Mouse (Mus musculus) midbrain, embryonic 13.5 days (tissue): Measurements from ENCODE around the gene Rem1. TPM values are rescaled to one million over a fixed set of nuclear protein-coding genes. Genes with fewer than 3 reads are reported as not detected.

ENCODE experiments used
- ATAC-seq: fragments of 200-750 bp; cut with Nextera tagmentation; 2 replicates; pipeline ENCODE4 v1.8.0; 2017; ENCODE audit warnings: mild to moderate bottlenecking, moderate TSS enrichment, moderate library complexity
- H3K27ac ChIP-seq: fragments of 300-500 bp; sonication (generic); 2 replicates; pipeline ENCODE4 v1.5.1; 2015; ENCODE audit warnings: inconsistent platforms, mild to moderate bottlenecking, moderate library complexity
- H3K27me3 ChIP-seq: fragments of 300-500 bp; sonication (generic); 2 replicates; pipeline ENCODE4 v1.6.1; 2015; ENCODE audit warnings: mild to moderate bottlenecking, inconsistent platforms
- H3K36me3 ChIP-seq: fragments of 300-500 bp; sonication (generic); 2 replicates; pipeline ENCODE4 v1.6.1; 2015; ENCODE audit warnings: mild to moderate bottlenecking, inconsistent platforms
- H3K4me1 ChIP-seq: fragments of 300-500 bp; sonication (generic); replicated peaks from 2 replicates; pipeline ENCODE4 v1.6.1; 2015; ENCODE audit warnings: inconsistent platforms
- H3K4me2 ChIP-seq: fragments of 300-500 bp; sonication (generic); replicated peaks from 2 replicates; pipeline ENCODE4 v1.6.1; 2015; ENCODE audit warnings: moderate library complexity, mild to moderate bottlenecking, inconsistent platforms
- H3K4me3 ChIP-seq: fragments of 300-500 bp; sonication (generic); replicated peaks from 2 replicates; pipeline ENCODE4 v1.5.1; 2015; ENCODE audit warnings: mild to moderate bottlenecking, inconsistent platforms
- H3K9ac ChIP-seq: fragments of 300-500 bp; sonication (generic); replicated peaks from 2 replicates; pipeline ENCODE4 v1.6.1; 2015; ENCODE audit warnings: mild to moderate bottlenecking, inconsistent platforms
- H3K9me3 ChIP-seq: fragments of 300-500 bp; sonication (generic); 2 replicates; pipeline ENCODE4 v1.6.1; 2016; ENCODE audit warnings: mild to moderate bottlenecking, inconsistent platforms
- WGBS: fragments of 180-500 bp; shearing (Covaris S2); methylation state at CpG from one replicate; pipeline ENCODE4 v1.1.7; 2015; 5-methylcytosine and 5-hydroxymethylcytosine counted together
- polyA plus RNA-seq: library from polyadenylated mRNA; unstranded; fragments of >200 nt; fragmentation: Nextera tagmentation; extraction: Ambion mirVana; gene quantifications from 2 replicates; pipeline ENCODE4 v1.2.1, GENCODE M21; 2015

Gene Rem1
- polyA plus RNA-seq, 1 experiment from 2014 or later, result 0.15 TPM

DNA sequence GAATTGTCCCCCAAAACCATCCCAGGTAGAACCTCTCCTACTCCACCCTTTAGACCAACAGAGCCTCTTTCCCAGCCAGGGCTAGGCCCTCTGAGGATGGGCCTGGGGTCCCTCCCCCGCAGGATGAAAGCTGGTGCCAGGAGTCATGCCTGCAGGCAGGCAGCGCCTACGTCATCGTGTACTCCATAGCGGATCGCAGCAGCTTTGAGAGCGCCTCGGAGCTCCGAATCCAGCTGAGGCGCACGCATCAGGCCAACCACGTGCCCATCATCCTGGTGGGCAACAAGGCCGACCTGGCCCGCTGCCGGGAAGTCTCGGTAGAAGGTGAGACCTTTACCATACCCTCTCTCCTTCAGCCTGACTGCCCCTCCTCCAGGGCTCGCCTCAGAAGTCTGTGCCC, 6.6 kb downstream of the Rem1 start:
- H3K4me2 ChIP-seq, result peak overlapping the region; percentile 19
- H3K36me3 ChIP-seq, result no peaks in the 10 kb centered on the region
- no peak for ATAC-seq
- WGBS, result 43% methylated on average over 17 of the region's 17 CpGs
- no peaks in the 10 kb centered on the region for H3K9me3 ChIP-seq
- H3K4me3 ChIP-seq, result no peak overlapping the region
- H3K27ac ChIP-seq, result no peak overlapping the region
- H3K9ac ChIP-seq, result no peak overlapping the region; the same call in 1 of the 2 replicates
- H3K4me1 ChIP-seq, result peaks cover 5% of the 10 kb centered on the region
- H3K27me3 ChIP-seq, result peaks cover 15% of the 10 kb centered on the region

DNA sequence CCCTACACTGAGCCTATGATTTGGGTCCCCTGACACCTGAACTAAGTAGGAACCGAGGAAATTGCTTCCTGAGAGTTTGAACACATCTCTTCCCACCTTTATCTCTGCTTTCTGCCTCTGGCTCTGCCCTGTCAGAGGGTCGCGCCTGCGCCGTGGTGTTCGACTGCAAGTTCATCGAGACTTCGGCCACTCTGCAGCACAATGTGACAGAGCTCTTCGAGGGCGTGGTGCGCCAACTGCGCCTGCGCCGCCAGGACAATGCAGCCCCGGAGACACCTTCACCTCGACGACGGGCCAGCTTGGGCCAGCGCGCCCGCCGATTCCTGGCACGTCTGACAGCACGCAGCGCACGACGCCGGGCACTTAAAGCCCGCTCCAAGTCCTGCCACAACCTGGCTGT, 7.6 kb downstream of the Rem1 start:
- Histone ChIP-seq H3K27ac (no peak overlapping the region), H3K9me3 (no peaks in the 10 kb centered on the region), H3K27me3 (0 out of 2 replicates have a peak, but pooled peaks cover 6% of the 10 kb centered on the region), H3K4me3 (no peak overlapping the region), H3K36me3 (no peaks in the 10 kb centered on the region), H3K9ac (no peak overlapping the region), H3K4me1 (peaks cover 9% of the 10 kb centered on the region), H3K4me2 (no peak overlapping the region)
- no peak for ATAC-seq
- WGBS, result 76% methylated on average over 29 of the region's 29 CpGs

DNA sequence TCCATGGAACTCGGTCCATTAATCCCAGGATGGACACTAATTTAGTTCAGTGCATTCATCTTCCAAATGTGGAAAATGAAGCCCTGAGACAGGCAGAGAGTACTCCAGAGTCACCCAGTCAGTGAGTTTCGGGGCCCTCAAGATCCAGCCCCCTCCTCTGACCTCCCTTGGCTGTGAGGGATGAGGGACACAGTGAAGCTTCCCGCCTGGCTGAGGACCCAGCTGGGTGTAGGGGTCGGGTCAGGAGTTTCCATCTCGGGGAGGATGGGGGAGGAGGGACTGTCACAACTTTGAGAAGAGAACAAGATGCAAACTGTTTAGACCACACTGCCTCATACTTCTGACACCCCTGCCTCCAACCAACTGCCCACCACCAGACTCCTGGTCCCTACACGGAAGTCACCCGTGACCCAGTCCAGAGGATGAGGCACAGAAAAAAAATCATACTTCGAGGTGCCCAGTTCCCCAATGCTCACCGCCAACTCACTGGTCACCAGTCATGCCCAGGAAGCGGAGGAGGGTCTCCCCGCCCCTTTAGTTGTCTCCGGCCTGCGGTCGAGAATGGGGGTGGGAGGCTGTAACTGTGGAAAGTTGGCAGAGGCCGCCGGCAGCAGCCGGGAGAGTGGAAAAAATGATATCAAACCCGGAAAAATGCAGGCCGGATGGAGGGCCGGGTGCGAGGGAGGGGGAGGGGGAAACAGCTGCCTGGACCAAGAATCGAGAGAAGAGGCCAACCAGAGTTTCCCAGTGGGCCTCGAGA, 9.7 kb downstream of the Rem1 start:
- H3K4me3 ChIP-seq, result no peak overlapping the region
- H3K27ac ChIP-seq, result no peak overlapping the region
- peaks cover 18% of the 10 kb centered on the region for H3K4me1 ChIP-seq
- no peaks in the 10 kb centered on the region for H3K36me3 ChIP-seq
- no peaks in the 10 kb centered on the region for H3K9me3 ChIP-seq
- WGBS, result 76% methylated on average over 23 of the region's 23 CpGs
- no peak overlapping the region for H3K4me2 ChIP-seq
- no peak overlapping the region for H3K9ac ChIP-seq
- ATAC-seq, result no peak
- no peaks in the 10 kb centered on the region for H3K27me3 ChIP-seq

GRCm38 (mm10) chr2:152637006-152637322, 10.2 kb downstream of the Rem1 start:
- Histone ChIP-seq H3K27me3 (no peaks in the 10 kb centered on the region), H3K9ac (no peak overlapping the region), H3K36me3 (no peaks in the 10 kb centered on the region), H3K9me3 (no peaks in the 10 kb centered on the region), H3K27ac (no peak overlapping the region), H3K4me1 (peaks cover 18% of the 10 kb centered on the region), H3K4me3 (no peak overlapping the region), H3K4me2 (no peak overlapping the region)
- ATAC-seq, result no peak
- 87% methylated on average over 6 of the region's 6 CpGs for WGBS

DNA sequence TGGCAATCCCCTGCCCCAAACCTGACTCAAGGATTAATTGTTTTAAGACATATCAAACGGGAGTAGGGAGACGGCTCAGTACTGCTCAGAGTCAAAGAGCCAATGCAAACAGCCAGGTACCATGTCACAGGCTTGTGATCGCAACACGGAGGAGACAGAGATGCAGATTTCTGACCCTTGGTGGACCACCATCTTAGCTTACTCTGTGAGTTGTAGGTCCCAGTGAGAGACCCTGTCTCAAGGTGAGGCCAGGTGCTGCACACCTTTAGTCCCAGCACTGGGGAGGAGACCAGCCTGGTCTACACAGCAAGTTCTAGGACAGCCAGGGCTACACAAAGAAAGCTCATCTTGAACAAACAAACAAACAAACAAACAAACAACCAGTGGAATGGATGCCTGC, 10.6 kb downstream of the Rem1 start:
- no peaks in the 10 kb centered on the region for H3K36me3 ChIP-seq
- no peak for ATAC-seq
- H3K27me3 ChIP-seq, result no peaks in the 10 kb centered on the region
- 90% methylated on average over 4 of the region's 4 CpGs for WGBS
- H3K4me3 ChIP-seq, result no peak overlapping the region
- no peaks in the 10 kb centered on the region for H3K9me3 ChIP-seq
- peaks cover 18% of the 10 kb centered on the region for H3K4me1 ChIP-seq
- H3K4me2 ChIP-seq, result no peak overlapping the region
- no peak overlapping the region for H3K9ac ChIP-seq
- H3K27ac ChIP-seq, result no peak overlapping the region

GRCm38 (mm10) chr2:152638865-152639264, 12.1 kb downstream of the Rem1 start:
- Histone ChIP-seq H3K27ac (no peak overlapping the region), H3K36me3 (no peaks in the 10 kb centered on the region), H3K27me3 (no peaks in the 10 kb centered on the region), H3K9me3 (no peaks in the 10 kb centered on the region), H3K4me2 (no peak overlapping the region), H3K9ac (no peak overlapping the region), H3K4me3 (no peak overlapping the region), H3K4me1 (peaks cover 14% of the 10 kb centered on the region)
- ATAC-seq, result no peak
- WGBS, result 61% methylated on average over 6 of the region's 6 CpGs

DNA sequence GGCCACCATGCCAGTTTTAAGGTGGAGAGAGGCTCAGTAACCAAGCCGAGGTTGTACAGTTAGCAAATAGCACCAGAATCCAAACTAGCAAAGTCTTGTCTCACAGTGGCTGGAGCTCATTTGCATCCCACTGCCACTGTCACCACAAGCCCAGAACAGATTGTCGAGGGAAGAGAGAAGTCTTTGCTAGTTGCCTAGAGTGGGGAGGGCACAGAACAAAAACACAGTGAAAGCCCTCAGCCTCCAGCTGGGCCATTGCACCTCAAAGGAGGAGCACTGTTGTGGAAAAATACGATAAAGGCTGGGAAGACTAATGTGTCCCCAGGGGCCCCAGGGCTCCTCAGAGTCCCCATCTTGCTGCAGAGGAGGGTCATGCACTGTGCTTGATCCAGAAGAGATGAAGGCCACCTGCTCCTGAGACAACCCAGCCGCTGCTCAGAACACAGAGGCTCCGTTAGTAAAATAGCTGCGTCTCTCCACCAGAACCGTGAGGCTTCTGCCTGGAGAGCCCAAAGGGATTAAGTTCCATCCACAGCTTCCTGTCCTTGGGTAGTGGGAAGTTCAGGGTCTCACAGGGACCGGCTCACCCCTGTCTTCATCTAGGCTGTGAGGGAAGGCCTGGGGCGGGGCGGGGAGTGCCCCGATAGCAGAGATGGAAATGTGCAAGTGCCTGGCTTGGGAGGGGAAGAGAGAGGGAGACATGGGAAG, 12.8 kb downstream of the Rem1 start:
- Histone ChIP-seq H3K9ac (no peak overlapping the region), H3K27me3 (no peaks in the 10 kb centered on the region), H3K4me1 (peaks cover 14% of the 10 kb centered on the region), H3K4me3 (no peak overlapping the region), H3K9me3 (no peaks in the 10 kb centered on the region), H3K4me2 (no peak overlapping the region), H3K27ac (peak overlapping the region; percentile 56), H3K36me3 (no peaks in the 10 kb centered on the region)
- ATAC-seq, result no peak
- WGBS, result 16% methylated on average over 11 of the region's 11 CpGs

DNA sequence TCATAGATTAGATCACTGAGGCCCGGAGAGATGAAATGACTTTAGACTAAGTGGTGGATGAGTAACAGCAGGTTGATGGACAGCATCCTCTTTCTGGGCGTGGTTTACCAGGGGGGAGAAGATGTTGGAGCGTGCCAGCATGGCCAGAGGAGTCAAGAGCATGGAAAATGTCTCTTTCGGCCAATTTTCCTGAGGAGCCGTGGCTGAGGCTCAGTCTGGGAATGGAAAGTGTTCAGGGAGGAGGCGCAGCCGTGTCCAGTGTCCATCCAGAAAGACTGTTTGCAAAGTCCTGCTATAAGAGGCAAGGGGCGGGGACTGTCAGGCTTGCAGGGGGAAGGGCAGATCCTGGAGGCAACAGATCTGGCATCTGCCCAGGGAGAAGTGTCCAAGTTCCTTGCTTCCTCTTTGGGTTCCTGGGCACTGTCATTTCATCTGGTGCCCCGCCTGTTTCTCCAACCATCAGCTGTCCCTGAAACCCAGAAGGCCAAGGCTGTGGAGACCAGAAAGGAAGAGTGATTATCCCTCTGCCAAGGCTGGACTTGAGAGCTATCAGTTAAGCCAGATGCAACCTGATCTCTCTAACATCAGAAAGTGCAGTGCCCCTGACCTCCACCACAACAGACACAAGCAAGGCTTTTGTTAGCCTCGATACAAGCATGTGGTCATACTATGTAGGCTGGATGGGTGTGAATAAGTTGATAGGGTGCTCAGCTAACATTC, 26.3 kb downstream of the Rem1 start:
- 77% methylated on average over 10 of the region's 10 CpGs for WGBS
- Histone ChIP-seq H3K27me3 (no peaks in the 10 kb centered on the region), H3K4me1 (peaks cover 28% of the 10 kb centered on the region), H3K4me2 (no peak overlapping the region), H3K9me3 (no peaks in the 10 kb centered on the region), H3K9ac (no peak overlapping the region), H3K36me3 (no peaks in the 10 kb centered on the region), H3K4me3 (no peak overlapping the region), H3K27ac (0 out of 2 replicates have a peak overlapping the region, but pooled peaks have one; percentile 88)
- ATAC-seq, result no peak

- Histone ChIP-seq H3K27ac (peak overlapping the region; percentile 88), H3K9me3 (no peaks in the 10 kb centered on the region), H3K36me3 (no peaks in the 10 kb centered on the region), H3K4me3 (no peak overlapping the region), H3K27me3 (no peaks in the 10 kb centered on the region), H3K4me2 (peak overlapping the region; percentile 45), H3K9ac (0 out of 2 replicates have a peak overlapping the region, but pooled peaks have one; percentile 5), H3K4me1 (peaks cover 28% of the 10 kb centered on the region)
- 31% methylated on average over 14 of the region's 14 CpGs for WGBS
- ATAC-seq, result peak; percentile 94
Observed at GRCm38 (mm10) chr2:152653874-152654715, 27.3 kb downstream of the Rem1 start.

DNA sequence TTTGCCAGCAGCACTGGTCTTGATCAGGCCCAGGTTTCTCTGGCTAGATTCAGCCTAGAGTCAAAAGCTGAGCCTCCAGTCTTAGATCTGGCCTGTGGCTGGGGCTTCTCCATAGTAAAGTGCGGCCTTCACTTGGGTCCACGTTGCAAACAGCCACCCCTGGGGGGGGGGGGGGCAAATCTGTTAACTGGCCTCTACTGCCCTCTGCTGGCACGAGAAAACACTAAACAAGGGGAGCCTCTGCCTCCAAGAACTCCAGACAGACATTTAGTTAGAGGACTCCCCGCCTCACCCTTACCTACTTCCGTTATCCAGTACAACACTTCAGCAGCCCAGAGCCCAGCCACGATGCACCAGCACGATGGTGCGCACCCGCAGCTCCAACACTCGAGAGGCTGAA, 30.6 kb downstream of the Rem1 start:
- H3K27me3 ChIP-seq, result no peaks in the 10 kb centered on the region
- 64% methylated on average over 10 of the region's 10 CpGs for WGBS
- H3K9ac ChIP-seq, result no peak overlapping the region
- no peak overlapping the region for H3K4me3 ChIP-seq
- H3K9me3 ChIP-seq, result no peaks in the 10 kb centered on the region
- H3K4me2 ChIP-seq, result no peak overlapping the region
- no peak overlapping the region for H3K27ac ChIP-seq
- ATAC-seq, result no peak
- no peaks in the 10 kb centered on the region for H3K36me3 ChIP-seq
- H3K4me1 ChIP-seq, result peaks cover 28% of the 10 kb centered on the region

DNA sequence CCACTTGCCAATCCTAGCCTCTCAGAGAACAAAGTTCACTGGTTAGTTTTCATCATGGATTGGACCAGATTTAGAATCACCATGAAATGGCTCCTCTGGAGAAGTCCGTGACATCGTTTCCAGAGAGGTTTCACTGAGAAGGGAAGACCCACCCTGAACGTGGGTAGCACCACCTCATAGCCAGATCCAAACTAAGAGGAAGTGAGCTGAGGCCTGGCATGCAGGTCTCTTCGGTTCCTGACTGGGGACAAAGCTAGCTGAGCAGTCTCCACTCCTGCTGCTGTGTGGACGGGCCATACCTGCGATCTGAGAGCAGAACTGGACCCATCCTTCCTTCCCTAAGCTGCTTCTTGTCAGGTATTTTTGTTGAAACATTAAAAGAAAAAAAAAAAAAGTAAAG, 34.4 kb downstream of the Rem1 start:
- WGBS, result 84% methylated on average over 6 of the region's 6 CpGs

More for the DNA sequence above, 34.4 kb downstream of the Rem1 start:
- no peak overlapping the region for H3K27ac ChIP-seq
- H3K36me3 ChIP-seq, result no peaks in the 10 kb centered on the region
- no peaks in the 10 kb centered on the region for H3K9me3 ChIP-seq
- H3K4me1 ChIP-seq, result no peaks in the 10 kb centered on the region
- H3K4me2 ChIP-seq, result no peak overlapping the region
- no peaks in the 10 kb centered on the region for H3K27me3 ChIP-seq
- no peak overlapping the region for H3K9ac ChIP-seq
- ATAC-seq, result no peak
- H3K4me3 ChIP-seq, result no peak overlapping the region
